Mouse (Mus musculus): ENCODE measurements around the gene Naa16.
A peak's percentile ranks its signal among the peaks of the same experiment; 100 is the strongest.

Naa16 gene

GRCm38 (mm10) chr14:79296201-79296600 lies 94.4 kb downstream of the Naa16 start:
- DNase-seq = peak in 1 of 2 experiments; percentile 26

- DNase-seq = no peak
Measured at GRCm38 (mm10) chr14:79295579-79295978, 95.0 kb downstream of the Naa16 start.

DNA sequence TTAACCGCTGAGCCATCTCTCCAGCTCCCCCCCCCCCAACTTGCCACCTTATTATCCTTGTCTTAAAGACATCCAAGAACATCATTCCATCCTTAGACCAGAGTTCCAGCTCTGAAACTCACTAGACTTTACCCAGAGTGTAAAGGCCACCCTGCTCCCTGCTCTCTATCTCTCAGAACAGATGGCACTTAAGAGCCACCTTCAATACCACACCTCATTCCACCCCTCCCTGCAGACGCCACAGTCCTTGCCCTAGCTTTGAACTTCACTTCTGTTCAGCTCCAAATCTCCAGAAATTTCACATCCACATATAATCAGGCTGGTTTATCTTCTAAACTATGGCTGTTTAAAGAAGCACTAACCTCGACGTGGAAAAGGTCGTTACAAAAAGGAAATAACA lies 95.6 kb downstream of the Naa16 start:
- DNase-seq = no peak

- no peak for DNase-seq
Measured at GRCm38 (mm10) chr14:79294051-79294814, 96.3 kb downstream of the Naa16 start.

DNA sequence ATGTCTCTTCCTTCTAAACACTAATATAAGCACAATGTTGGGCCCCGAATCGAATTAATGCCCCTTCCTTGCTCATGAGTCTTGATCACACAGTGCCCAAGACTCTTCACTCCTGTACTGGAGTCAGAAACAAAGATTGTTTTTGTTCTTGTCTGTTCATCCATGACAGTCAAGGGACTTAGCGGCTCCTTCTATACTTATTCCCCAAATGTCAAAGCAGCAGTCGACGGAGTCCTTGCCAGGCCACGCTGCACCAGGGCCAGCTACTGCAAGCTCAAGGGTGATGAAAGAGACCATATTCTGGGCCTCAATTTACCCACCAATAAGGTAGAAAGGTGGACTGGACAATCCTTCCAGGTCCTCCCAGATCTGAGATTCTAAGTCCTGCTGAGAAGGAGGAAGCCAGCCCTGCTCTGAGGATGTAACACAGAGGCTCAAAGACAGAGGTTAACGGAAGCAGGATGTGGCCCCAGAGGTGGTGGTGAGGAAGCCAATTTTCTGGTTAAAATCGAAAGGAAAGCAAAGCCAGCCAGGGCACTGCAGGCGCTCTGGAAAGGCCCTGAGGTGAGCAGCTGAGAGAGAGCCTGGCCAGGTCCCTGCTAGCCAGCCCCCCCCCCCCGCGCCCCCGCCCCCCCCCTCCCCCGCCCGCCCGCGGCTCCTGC lies 97.3 kb downstream of the Naa16 start:
- peak; percentile 73 to 82 for DNase-seq

DNA sequence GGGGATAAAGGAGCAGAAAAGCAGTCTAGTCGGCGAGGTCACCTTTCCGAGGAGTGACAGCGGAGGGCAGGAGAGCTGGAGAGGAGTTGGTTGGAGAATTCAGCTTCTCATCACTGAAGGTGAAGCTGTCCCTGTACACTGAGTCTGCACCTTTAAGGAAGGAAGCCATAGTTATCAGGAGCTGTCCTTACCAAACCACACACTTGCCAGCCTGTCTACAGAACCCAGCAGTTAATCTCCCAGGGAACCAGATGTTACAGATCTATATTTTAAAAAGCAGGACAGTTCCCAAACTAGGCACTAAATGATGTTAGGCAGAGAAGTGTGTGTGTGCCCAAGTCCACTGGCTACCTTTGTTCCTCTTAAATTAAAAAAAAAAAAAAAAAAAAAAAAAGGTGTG lies 98.9 kb downstream of the Naa16 start:
- DNase-seq = no peak

GRCm38 (mm10) chr14:79290683-79291425 lies 99.7 kb downstream of the Naa16 start:
- DNase-seq = peak in 1 of 2 experiments; percentile 22

- no peak for DNase-seq
Measured at GRCm38 (mm10) chr14:79289909-79290308, 100.7 kb downstream of the Naa16 start.

GRCm38 (mm10) chr14:79288280-79288679 lies 102.3 kb downstream of the Naa16 start:
- DNase-seq = peak; percentile 41 to 47

- no peak for DNase-seq
Measured at GRCm38 (mm10) chr14:79287251-79287863, 103.2 kb downstream of the Naa16 start.

DNA sequence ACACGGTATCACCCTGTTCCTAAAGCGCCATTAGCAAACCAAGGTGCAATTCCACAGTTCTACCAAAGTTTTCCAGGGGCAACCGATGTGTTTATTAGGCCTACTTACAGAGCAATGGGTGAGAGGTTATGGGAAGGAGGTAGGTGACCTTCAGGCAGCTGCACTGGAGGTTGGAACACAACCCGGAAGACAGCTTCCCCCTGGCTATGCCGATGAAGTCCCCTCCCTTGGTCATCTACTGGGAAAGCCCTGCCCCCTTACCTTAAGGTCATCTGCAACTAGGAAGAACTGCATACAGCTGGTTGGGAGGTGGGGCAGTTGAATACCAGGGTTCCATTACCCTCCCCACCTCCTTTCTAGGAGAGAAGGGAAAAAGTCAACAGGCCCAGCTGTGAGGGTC lies 105.0 kb downstream of the Naa16 start:
- DNase-seq = no peak

- no peak for DNase-seq
Measured at GRCm38 (mm10) chr14:79284616-79285015, 106.0 kb downstream of the Naa16 start.

GRCm38 (mm10) chr14:79283952-79284351 lies 106.6 kb downstream of the Naa16 start:
- no peak for DNase-seq

- DNase-seq = no peak
Measured at GRCm38 (mm10) chr14:79281894-79282553, 108.6 kb downstream of the Naa16 start.

GRCm38 (mm10) chr14:79280456-79280855 lies 110.1 kb downstream of the Naa16 start:
- no peak for DNase-seq

DNA sequence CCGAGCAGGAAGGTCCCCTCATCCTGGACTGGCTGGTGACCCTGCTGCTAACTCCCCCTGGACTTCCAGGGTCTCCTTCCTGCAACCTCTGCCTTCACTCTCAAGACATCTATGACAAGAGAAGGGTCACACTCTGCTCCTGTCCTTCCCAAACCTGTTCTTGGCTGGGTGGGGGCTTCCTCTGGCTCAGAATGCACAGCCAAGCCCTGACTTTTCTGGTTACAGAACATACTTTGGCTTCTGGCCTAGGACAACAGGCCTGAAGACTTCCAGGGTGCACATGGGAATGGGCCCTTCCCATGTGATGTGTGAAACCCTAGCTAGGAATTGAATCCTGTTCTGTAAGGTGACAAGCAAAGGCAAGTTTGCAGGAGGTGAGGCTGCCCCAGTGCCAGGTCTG lies 111.1 kb downstream of the Naa16 start:
- no peak for DNase-seq

DNA sequence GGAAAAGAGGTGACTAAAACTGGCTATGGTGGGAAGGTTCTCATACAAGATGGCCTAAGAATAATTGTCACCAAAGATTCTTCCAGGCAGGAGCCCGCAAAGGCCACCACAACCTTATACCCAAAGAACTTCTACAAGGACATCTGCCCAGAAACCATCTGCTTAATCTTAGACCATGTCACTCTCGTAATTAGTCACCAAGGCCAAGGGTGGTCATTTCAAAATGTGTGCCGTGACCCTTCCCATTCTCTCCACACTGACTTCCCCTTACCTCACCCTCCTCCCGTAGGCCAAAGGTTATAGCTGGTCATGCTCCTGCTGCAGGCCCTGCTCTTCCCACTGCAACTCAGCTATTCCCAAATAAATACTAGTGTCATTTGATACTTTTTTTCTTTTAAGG lies 111.7 kb downstream of the Naa16 start:
- DNase-seq = no peak

DNA sequence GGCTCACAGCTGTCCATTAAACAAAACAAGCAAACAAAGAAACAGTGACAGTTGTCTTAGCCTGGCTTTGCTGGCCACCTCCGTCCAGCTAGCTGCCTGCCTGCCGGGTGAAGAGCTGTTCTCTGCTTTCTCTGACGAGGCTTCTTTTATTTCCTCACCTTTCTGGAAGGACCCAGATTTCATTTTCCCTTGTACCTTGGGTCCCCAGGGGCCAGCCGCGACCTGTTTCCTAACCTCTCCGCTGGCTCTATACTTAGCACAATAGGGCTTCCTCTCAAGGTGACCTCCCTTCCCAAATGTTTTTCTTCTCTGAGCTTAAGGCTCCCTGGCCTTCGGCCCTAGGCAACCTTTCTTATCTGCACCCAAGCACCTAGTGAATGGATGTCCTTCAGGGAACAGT lies 112.7 kb downstream of the Naa16 start:
- DNase-seq = no peak

- no peak for DNase-seq
Measured at GRCm38 (mm10) chr14:79275870-79276395, 114.6 kb downstream of the Naa16 start.

DNA sequence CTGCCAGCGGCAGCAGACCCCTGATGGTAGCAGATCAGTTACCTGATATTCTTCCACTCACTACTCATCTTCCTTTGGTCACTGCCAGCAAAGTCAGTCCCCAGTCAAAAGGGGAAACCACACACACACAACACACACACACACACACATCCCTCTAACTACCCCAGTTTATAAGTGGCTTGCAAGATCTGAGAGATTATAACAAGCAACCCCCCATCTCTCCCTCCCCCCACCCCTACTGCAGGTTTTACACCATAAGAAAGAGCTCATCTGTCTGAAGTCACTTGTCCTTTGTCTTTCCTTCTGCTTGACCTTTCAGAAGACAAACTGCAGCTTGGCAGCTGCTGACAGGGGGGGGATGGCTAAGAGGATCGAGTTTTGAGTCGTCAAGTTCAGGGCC lies 115.1 kb downstream of the Naa16 start:
- no peak for DNase-seq
